Mouse (Mus musculus) intestine, postnatal 0 days (tissue): ENCODE data around the gene Tmc1. TPM values are rescaled to one million over a fixed set of nuclear protein-coding genes. Genes with fewer than 3 reads are reported as not detected.

Experiments used
- ATAC-seq: fragments of 200-750 bp; cut with Nextera tagmentation; 2 replicates; pipeline ENCODE4 v1.8.0; 2017; ENCODE audit warnings: mild to moderate bottlenecking, moderate TSS enrichment, moderate library complexity
- H3K27ac ChIP-seq: fragments of 300-500 bp; sonication (generic); 2 replicates; pipeline ENCODE4 v1.5.1; 2014; ENCODE audit warnings: mild to moderate bottlenecking, low read depth, low read length, moderate library complexity
- H3K27me3 ChIP-seq: fragments of 300-500 bp; sonication (generic); replicated peaks from 2 replicates; pipeline ENCODE4 v1.6.1; 2014; ENCODE audit warnings: low read length, mixed read lengths; ENCODE audit not compliant: control insufficient read depth, insufficient read depth
- H3K36me3 ChIP-seq: fragments of 300-500 bp; sonication (generic); 2 replicates; pipeline ENCODE4 v1.6.1; 2014; ENCODE audit warnings: mild to moderate bottlenecking, moderate library complexity; ENCODE audit not compliant: control insufficient read depth, insufficient read depth
- H3K4me1 ChIP-seq: fragments of 300-500 bp; sonication (generic); replicated peaks from 2 replicates; pipeline ENCODE4 v1.6.1; 2014; ENCODE audit warnings: antibody characterized with exemption, low read length, mixed read lengths; ENCODE audit not compliant: control insufficient read depth, insufficient read depth
- H3K4me2 ChIP-seq: fragments of 300-500 bp; sonication (generic); replicated peaks from 2 replicates; pipeline ENCODE4 v1.6.1; 2014; ENCODE audit warnings: low read depth, mild to moderate bottlenecking, moderate library complexity
- H3K4me3 ChIP-seq: fragments of 300-500 bp; sonication (generic); 2 replicates; pipeline ENCODE4 v1.5.1; 2014; ENCODE audit warnings: low read depth, low read length
- H3K9ac ChIP-seq: fragments of 300-500 bp; sonication (generic); 2 replicates; pipeline ENCODE4 v1.6.1; 2014; ENCODE audit warnings: mild to moderate bottlenecking, low read depth, low read length
- H3K9me3 ChIP-seq: fragments of 300-500 bp; sonication (generic); 2 replicates; pipeline ENCODE4 v1.6.1; 2016; ENCODE audit warnings: mixed run types; ENCODE audit not compliant: control insufficient read depth
- CTCF ChIP-seq: sonication (generic); IDR thresholded peaks from 2 replicates; pipeline ENCODE4 v1.5.1; 2016; ENCODE audit warnings: low read depth, mild to moderate bottlenecking, control low read depth, antibody characterized with exemption, moderate library complexity
- WGBS: fragments of 180-500 bp; shearing (Covaris S2); extraction: QIAGEN DNeasy Blood & Tissue Kit; methylation state at CpG from one replicate; pipeline ENCODE4 v1.1.7; 2014; 5-methylcytosine and 5-hydroxymethylcytosine counted together
- polyA plus RNA-seq: library from polyadenylated mRNA; unstranded; fragments of >200 nt; fragmentation: Nextera tagmentation; extraction: Ambion mirVana; gene quantifications from 2 replicates; pipeline ENCODE4 v1.2.1, GENCODE M21; 2015

The Tmc1 gene
- polyA plus RNA-seq: not detected in 2 replicates

- 76% methylated on average over 6 of the region's 6 CpGs for WGBS
- Histone ChIP-seq H3K27ac (no peak within 1 kb of the TSS), H3K9me3 (no peaks in the 10 kb centered on the region; the same call in 1 of the 2 replicates), H3K36me3 (no peaks in the 10 kb centered on the region), H3K4me2 (no peak within 1 kb of the TSS), H3K4me1 (no peaks in the 10 kb centered on the region), H3K4me3 (no peak within 1 kb of the TSS), H3K27me3 (no peaks in the 10 kb centered on the region), H3K9ac (no peak within 1 kb of the TSS)
- no peak for TF ChIP-seq CTCF
- no peak for ATAC-seq
Measured at GRCm38 (mm10) chr19:20953874-20954273, at the start of gene Tmc1. TSS of gene Tmc1 (minus strand) at chr19:20954202.

GRCm38 (mm10) chr19:21001552-21001951 is 47.5 kb upstream of the Tmc1 start:
- Histone ChIP-seq H3K4me1 (no peaks in the 10 kb centered on the region), H3K9ac (no peak overlapping the region), H3K36me3 (no peaks in the 10 kb centered on the region), H3K4me3 (no peak overlapping the region), H3K9me3 (no peaks in the 10 kb centered on the region), H3K27me3 (no peaks in the 10 kb centered on the region), H3K27ac (no peak overlapping the region), H3K4me2 (no peak overlapping the region)
- ATAC-seq: no peak
- no peak for TF ChIP-seq CTCF

DNA sequence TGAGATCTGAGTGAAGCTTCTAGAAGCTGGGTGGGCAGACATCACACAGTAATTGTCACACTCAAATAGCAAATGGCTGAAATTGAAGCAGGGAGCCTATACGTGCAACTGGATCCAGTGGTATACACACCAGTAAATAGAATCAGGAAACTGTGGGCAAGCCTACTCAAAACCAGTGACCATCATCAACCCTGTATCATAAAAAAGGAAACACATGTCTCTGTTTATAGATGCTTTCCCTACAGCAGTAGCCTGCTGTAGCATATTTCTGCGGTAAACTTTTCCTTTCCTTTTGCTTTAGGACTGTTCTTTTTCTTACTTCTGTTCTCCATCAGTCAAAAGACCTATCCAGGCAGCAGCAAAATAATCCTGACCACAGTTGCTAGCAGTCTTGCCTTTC is 25.2 kb upstream of the Tmc1 start:
- 87% methylated on average over 2 of the region's 2 CpGs for WGBS
- Histone ChIP-seq H3K27ac (no peak overlapping the region), H3K9ac (no peak overlapping the region), H3K4me3 (no peak overlapping the region), H3K27me3 (no peaks in the 10 kb centered on the region), H3K9me3 (no peaks in the 10 kb centered on the region), H3K4me1 (no peaks in the 10 kb centered on the region), H3K36me3 (no peaks in the 10 kb centered on the region), H3K4me2 (no peak overlapping the region)
- no peak for ATAC-seq
- TF ChIP-seq CTCF: no peak

- H3K9me3 ChIP-seq: no peaks in the 10 kb centered on the region
- no peak overlapping the region for H3K4me2 ChIP-seq
- no peak overlapping the region for H3K9ac ChIP-seq
- H3K27me3 ChIP-seq: no peaks in the 10 kb centered on the region
- no peaks in the 10 kb centered on the region for H3K4me1 ChIP-seq
- no peaks in the 10 kb centered on the region for H3K36me3 ChIP-seq
- WGBS: 32% methylated on average over 1 of the region's 1 CpGs
- no peak overlapping the region for H3K27ac ChIP-seq
- ATAC-seq: no peak
- TF ChIP-seq CTCF: no peak
- no peak overlapping the region for H3K4me3 ChIP-seq
Measured at GRCm38 (mm10) chr19:20978148-20978547, 24.1 kb upstream of the Tmc1 start.

GRCm38 (mm10) chr19:20971926-20972325 is 17.9 kb upstream of the Tmc1 start:
- Histone ChIP-seq H3K9ac (no peak overlapping the region), H3K27me3 (no peaks in the 10 kb centered on the region), H3K27ac (no peak overlapping the region), H3K4me2 (no peak overlapping the region), H3K4me1 (no peaks in the 10 kb centered on the region), H3K4me3 (no peak overlapping the region), H3K36me3 (no peaks in the 10 kb centered on the region), H3K9me3 (no peaks in the 10 kb centered on the region)
- no peak for TF ChIP-seq CTCF
- 94% methylated on average over 1 of the region's 1 CpGs for WGBS
- ATAC-seq: no peak

DNA sequence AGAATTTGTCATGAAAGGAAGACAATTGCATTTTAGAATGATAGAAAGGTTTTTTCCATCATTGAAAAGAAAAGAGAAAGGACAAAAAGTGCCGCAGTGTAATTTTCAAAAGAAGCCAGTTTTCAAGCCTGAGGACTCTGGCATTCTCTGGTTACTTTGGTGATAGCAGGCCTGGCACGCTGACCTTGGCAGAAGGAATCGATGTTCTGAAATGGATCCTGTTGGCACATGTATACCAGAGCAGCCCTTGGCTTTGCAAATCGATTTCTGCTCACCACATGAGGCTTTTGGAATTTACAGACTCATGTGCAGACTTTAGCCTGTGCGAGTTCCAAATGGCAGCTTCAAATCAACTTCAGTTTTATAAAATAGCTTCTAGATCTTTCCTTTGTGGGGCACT is 813 bp upstream of the Tmc1 start:
- Histone ChIP-seq H3K9ac (no peak overlapping the region), H3K9me3 (no peaks in the 10 kb centered on the region; the same call in 1 of the 2 replicates), H3K4me1 (no peaks in the 10 kb centered on the region), H3K4me2 (no peak overlapping the region), H3K4me3 (no peak overlapping the region), H3K36me3 (no peaks in the 10 kb centered on the region), H3K27ac (no peak overlapping the region), H3K27me3 (no peaks in the 10 kb centered on the region)
- WGBS: 85% methylated on average over 5 of the region's 5 CpGs
- ATAC-seq: no peak
- no peak for TF ChIP-seq CTCF

DNA sequence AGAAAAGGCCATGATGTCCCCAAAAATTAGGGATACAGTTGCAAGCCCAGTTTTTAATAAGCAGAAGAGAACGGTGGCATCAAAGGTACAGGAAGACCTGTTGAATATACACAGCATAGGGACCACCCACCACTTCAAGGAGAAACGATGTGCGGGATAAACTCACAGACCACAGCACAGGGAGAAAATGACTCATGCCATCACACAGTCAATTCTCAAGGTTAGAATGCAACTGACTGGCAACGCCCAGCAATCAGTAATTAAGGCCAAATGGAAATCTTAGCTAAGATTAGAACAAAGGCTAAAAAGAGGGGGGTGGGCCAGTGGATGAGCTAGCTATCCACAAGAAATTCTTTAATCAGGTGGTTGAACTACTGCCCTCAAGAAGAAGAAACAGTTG is 9.6 kb downstream of the Tmc1 start:
- no peaks in the 10 kb centered on the region for H3K27me3 ChIP-seq
- 55% methylated on average over 4 of the region's 4 CpGs for WGBS
- H3K4me1 ChIP-seq: no peaks in the 10 kb centered on the region
- TF ChIP-seq CTCF: no peak
- no peak overlapping the region for H3K27ac ChIP-seq
- no peaks in the 10 kb centered on the region for H3K9me3 ChIP-seq
- no peaks in the 10 kb centered on the region for H3K36me3 ChIP-seq
- no peak for ATAC-seq
- no peak overlapping the region for H3K9ac ChIP-seq
- no peak overlapping the region for H3K4me3 ChIP-seq
- H3K4me2 ChIP-seq: no peak overlapping the region
